ENCODE assay signal across 23 mouse cellular contexts in genomic region chr11:108459599-108459998, GRCm38 (mm10). TPM values are rescaled to one million over a fixed set of nuclear protein-coding genes. Genes with fewer than 3 reads are reported as not detected.
A peak's percentile ranks its signal among the peaks of the same experiment; 100 is the strongest.
DNase-seq lines count a peak whose midpoint lies in the region; ATAC-seq and TF ChIP-seq lines count a peak whose summit lies in the region.
"Had no signal": no experiment of that assay in that cellular context is flagged by ENCODE, and none has a peak within 500 bp of the region (broad histone marks: within the 10 kb centered on the region; RNA-seq: fewer than 3 reads in every experiment).

No protein-coding gene starts in this region.

- H3K4me2 ChIP-seq in forebrain, embryonic 16.5 days (ENCODE audit: low read length), result no peak overlapping the region
- H3K4me2 ChIP-seq: embryonic facial prominence, embryonic 12.5 days; forebrain, embryonic 13.5 days had no signal

- no peak overlapping the region for H3K4me3 ChIP-seq in MEL (ENCODE audit: control insufficient read depth in 1 of 2, insufficient read depth in 1 of 2, low read depth in 2 of 2, low read length in 2 of 2)
- no peak overlapping the region for H3K4me3 ChIP-seq in forebrain, embryonic 16.5 days (replicated peaks; ENCODE audit: low read length)
- H3K4me3 ChIP-seq: embryonic facial prominence, embryonic 10.5 days; embryonic facial prominence, embryonic 12.5 days; forebrain, embryonic 13.5 days had no signal

- H3K9me3 ChIP-seq in MEL (replicated peaks; ENCODE audit: insufficient read depth, low read length), result no peaks in the 10 kb centered on the region
- H3K9me3 ChIP-seq in forebrain, embryonic 16.5 days (ENCODE audit: control insufficient read depth, low read length), result no peaks in the 10 kb centered on the region
- H3K9me3 ChIP-seq: embryonic facial prominence, embryonic 12.5 days; forebrain, embryonic 13.5 days; G1E had no signal

- no peak overlapping the region for H3K27ac ChIP-seq in MEL (ENCODE audit: control insufficient read depth, low read depth, low read length)
- H3K27ac ChIP-seq in forebrain, embryonic 16.5 days (ENCODE audit: low read length), result no peak overlapping the region
- H3K27ac ChIP-seq: embryonic facial prominence, embryonic 10.5 days; embryonic facial prominence, embryonic 12.5 days; forebrain, embryonic 13.5 days had no signal

- peaks cover 0 to 2% of the 10 kb centered on the region in 2 experiments; a peak in 2 of 4 replicates for H3K4me1 ChIP-seq in MEL (ENCODE audit: control insufficient read depth in 1 of 2, insufficient read depth in 2 of 2, low read length in 2 of 2)
- H3K4me1 ChIP-seq in forebrain, embryonic 16.5 days (replicated peaks; ENCODE audit: control insufficient read depth, insufficient read depth, low read length), result no peaks in the 10 kb centered on the region
- H3K4me1 ChIP-seq: embryonic facial prominence, embryonic 10.5 days; embryonic facial prominence, embryonic 12.5 days; forebrain, embryonic 13.5 days had no signal

- no peak overlapping the region for H3K9ac ChIP-seq in MEL (ENCODE audit: control insufficient read depth, low read depth, low read length, poor library complexity, severe bottlenecking)
- H3K9ac ChIP-seq in forebrain, embryonic 16.5 days (replicated peaks; ENCODE audit: low read depth, low read length), result no peak overlapping the region
- H3K9ac ChIP-seq: embryonic facial prominence, embryonic 12.5 days; forebrain, embryonic 13.5 days; forebrain, postnatal 0 days had no signal

- 0 out of 4 replicates have a peak, but pooled peaks of 1 of the 2 experiments have one; percentile 27 for TF ChIP-seq EP300 in MEL (IDR thresholded peaks at IDR 0.05; ENCODE audit: low read depth in 1 of 2, low read length in 2 of 2)

- TF ChIP-seq RAD21 in MEL (IDR thresholded peaks at IDR 0.05; ENCODE audit: low read depth, low read length), result no peak

- no peak for TF ChIP-seq POLR2A in MEL (IDR thresholded peaks at IDR 0.05; ENCODE audit: control insufficient read depth in 1 of 2, insufficient read depth in 1 of 2, low read depth in 1 of 2, low read length in 2 of 2, poor library complexity in 1 of 2)

- no peak for ATAC-seq in forebrain, embryonic 16.5 days
- ATAC-seq: CD4-positive, CD25-positive, alpha-beta regulatory T cell, adult 4 months; forebrain, embryonic 13.5 days; forebrain, postnatal 0 days had no signal

- no peaks in the 10 kb centered on the region for H3K79me2 ChIP-seq in MEL (ENCODE audit: control insufficient read depth, insufficient read depth, low read length, poor library complexity)

- H3K36me3 ChIP-seq in MEL (ENCODE audit: control insufficient read depth in 1 of 2, insufficient read depth in 2 of 2, low read length in 2 of 2), result peaks cover 0 to 2% of the 10 kb centered on the region in 2 experiments; a peak in 2 of 4 replicates
- no peaks in the 10 kb centered on the region for H3K36me3 ChIP-seq in forebrain, embryonic 16.5 days (ENCODE audit: control insufficient read depth, insufficient read depth)
- H3K36me3 ChIP-seq: embryonic facial prominence, embryonic 12.5 days; G1E had no signal

- TF ChIP-seq CTCF in MEL (IDR thresholded peaks at IDR 0.05 in 2 of 3, conservative IDR thresholded peaks at IDR 0.05 in 1 of 3; ENCODE audit: control insufficient read depth in 1 of 3, insufficient read depth in 1 of 3, low read depth in 2 of 3, low read length in 3 of 3, poor library complexity in 1 of 3, severe bottlenecking in 1 of 3), result no peak

- no peaks in the 10 kb centered on the region for H3K27me3 ChIP-seq in MEL (ENCODE audit: control insufficient read depth in 1 of 2, insufficient read depth in 2 of 2, low read length in 2 of 2)
- H3K27me3 ChIP-seq in forebrain, embryonic 16.5 days (replicated peaks; ENCODE audit: control insufficient read depth, insufficient read depth, low read length), result no peaks in the 10 kb centered on the region
- H3K27me3 ChIP-seq: CH12.LX; embryonic facial prominence, embryonic 12.5 days; forebrain, embryonic 13.5 days had no signal

- peak; percentile 37 for DNase-seq in 3T3-L1 (ENCODE audit: low read depth, low spot score)
- peak; percentile 56 for DNase-seq in MEL (ENCODE audit: low read depth, low spot score)
- DNase-seq in NIH3T3 (ENCODE audit: low read depth), result peak; percentile 27
- no peak for DNase-seq in cerebellum, postnatal 4 days (ENCODE audit: low spot score in 2 of 2)
- DNase-seq in spleen, adult 12 weeks (ENCODE audit: low spot score), result no peak
- DNase-seq: adrenal gland, adult 2 months; adrenal gland, postnatal 10 days; adrenal gland, postnatal 25 days; B cell, adult 2 months; cerebellum, adult 11 months; cerebellum, adult 18-20 months; cerebellum, adult 8-10 months; cerebellum, adult 9-11 months; cerebellum, postnatal 14 days; cerebellum, postnatal 36 days; forebrain, postnatal 0 days had no signal

- 93% methylated on average over 3 of the region's 3 CpGs for WGBS in forebrain, embryonic 16.5 days

TF ChIP-seq in MEL, 35 proteins besides CTCF, POLR2A, EP300 and RAD21:
- no peak for TF ChIP-seq ELF1 (IDR thresholded peaks at IDR 0.05; ENCODE audit: low read depth, low read length)
- TF ChIP-seq GATA1 (IDR thresholded peaks at IDR 0.05; ENCODE audit: low read depth, low read length), result peak; percentile 68
- no peak for TF ChIP-seq SMC3 (IDR thresholded peaks at IDR 0.05; ENCODE audit: low read depth, low read length)
- TF ChIP-seq CHD1 (IDR thresholded peaks at IDR 0.05; ENCODE audit: low read depth, low read length), result no peak
- 0 out of 2 replicates have a peak, but pooled peaks have one; percentile 64 for TF ChIP-seq JUND (IDR thresholded peaks at IDR 0.05; ENCODE audit: low read depth, low read length)
- no peak for TF ChIP-seq MAFK (IDR thresholded peaks at IDR 0.05; ENCODE audit: borderline replicate concordance, low read depth, low read length)
- no peak for TF ChIP-seq ZMIZ1 (IDR thresholded peaks at IDR 0.05; ENCODE audit: low read depth, low read length)
- 0 out of 2 replicates have a peak, but pooled peaks have one; percentile 17 for TF ChIP-seq TAL1 (IDR thresholded peaks at IDR 0.05; ENCODE audit: low read length)
- no peak for TF ChIP-seq KAT2A (conservative IDR thresholded peaks at IDR 0.05; ENCODE audit: low read depth, low read length)
- no peak for TF ChIP-seq BHLHE40 (IDR thresholded peaks at IDR 0.05; ENCODE audit: borderline replicate concordance, low read depth, low read length)
- no peak for TF ChIP-seq SIN3A (IDR thresholded peaks at IDR 0.05; ENCODE audit: low read length)
- TF ChIP-seq MYB (IDR thresholded peaks at IDR 0.05; ENCODE audit: low read depth, low read length), result no peak
- no peak for TF ChIP-seq ETS1 (IDR thresholded peaks at IDR 0.05; ENCODE audit: low read depth, low read length)
- TF ChIP-seq RCOR1 (IDR thresholded peaks at IDR 0.05; ENCODE audit: low read depth, low read length), result no peak
- no peak for TF ChIP-seq MAZ (IDR thresholded peaks at IDR 0.05; ENCODE audit: low read depth, low read length)
- TF ChIP-seq POLR2AphosphoS5 (IDR thresholded peaks at IDR 0.05; ENCODE audit: borderline replicate concordance, low read depth, low read length), result no peak
- TF ChIP-seq ZKSCAN1 (IDR thresholded peaks at IDR 0.05; ENCODE audit: low read depth, low read length), result no peak
- TF ChIP-seq NRF1 (IDR thresholded peaks at IDR 0.05; ENCODE audit: insufficient read depth, low read depth, low read length, poor library complexity, severe bottlenecking), result no peak
- TF ChIP-seq UBTF (IDR thresholded peaks at IDR 0.05; ENCODE audit: borderline replicate concordance, insufficient read depth, low read depth, low read length), result no peak
- no peak for TF ChIP-seq ZC3H11A (IDR thresholded peaks at IDR 0.05; ENCODE audit: low read depth, low read length)
- TF ChIP-seq MYC (IDR thresholded peaks at IDR 0.05; ENCODE audit: low read depth, low read length), result no peak
- TF ChIP-seq TBP (IDR thresholded peaks at IDR 0.05; ENCODE audit: low read depth, low read length), result no peak
TF ChIP-seq in MEL: peak in this region for 3.

RNA-seq across cellular contexts. Expression of gene Cep112, which starts 34.6 kb away (rescaled TPM):
- not detected in 2 replicates for total RNA-seq in MEL (2012; rRNA removed)
- 1 to 10 TPM in 1 of 2 experiments, not detected in 1; 1.3 TPM for polyA plus RNA-seq in MEL (2012; ENCODE audit: insufficient read depth in 1 of 2, insufficient read length in 2 of 2, low read depth in 1 of 2, low replicate concordance in 2 of 2, missing spikeins in 1 of 2)
- polyA plus RNA-seq in forebrain, embryonic 16.5 days (2015; fragmentation: Nextera tagmentation; extraction: Ambion mirVana), result 11.0 and 14.2 TPM in 2 replicates
- polyA plus RNA-seq: G1E had no signal

Comparison
In these comparisons a context has a peak if more than half of its experiments do, and no peak if none do; other contexts are left out.
1. DNase-seq: peak in 3T3-L1 (single experiment), MEL (single experiment) and NIH3T3 (single experiment); none in cerebellum, postnatal 4 days (0 of 2) and spleen, adult 12 weeks (single experiment).